Mouse (Mus musculus) stomach, embryonic 14.5 days (tissue): ENCODE measurements around the gene Popdc2. TPM values are rescaled to one million over a fixed set of nuclear protein-coding genes. Genes with fewer than 3 reads are reported as not detected.

Source experiments
- ATAC-seq: fragments of 200-750 bp; cut with Nextera tagmentation; 2 replicates; pipeline ENCODE4 v1.8.0; 2017; ENCODE audit warnings: low read depth, moderate TSS enrichment; ENCODE audit not compliant: insufficient number of reproducible peaks, insufficient read depth, low FRiP score
- H3K27ac ChIP-seq: fragments of 300-500 bp; sonication (generic); 2 replicates; pipeline ENCODE4 v1.5.1; 2014; ENCODE audit warnings: mild to moderate bottlenecking, low read length, moderate library complexity, mixed read lengths
- H3K27me3 ChIP-seq: fragments of 300-500 bp; sonication (generic); 2 replicates; pipeline ENCODE4 v1.6.1; 2014; ENCODE audit warnings: low read length, control low read depth, mixed read lengths; ENCODE audit not compliant: control insufficient read depth, insufficient read depth
- H3K36me3 ChIP-seq: fragments of 300-500 bp; sonication (generic); 2 replicates; pipeline ENCODE4 v1.6.1; 2014; ENCODE audit warnings: mild to moderate bottlenecking, control low read depth, low read length, moderate library complexity, mixed read lengths; ENCODE audit not compliant: control insufficient read depth, insufficient read depth
- H3K4me1 ChIP-seq: fragments of 300-500 bp; sonication (generic); 2 replicates; pipeline ENCODE4 v1.6.1; 2014; ENCODE audit warnings: low read length, control low read depth, mixed read lengths; ENCODE audit not compliant: control insufficient read depth, insufficient read depth
- H3K4me2 ChIP-seq: fragments of 300-500 bp; sonication (generic); replicated peaks from 2 replicates; pipeline ENCODE4 v1.6.1; 2014; ENCODE audit warnings: low read depth, low read length, control low read depth
- H3K4me3 ChIP-seq: fragments of 300-500 bp; sonication (generic); 2 replicates; pipeline ENCODE4 v1.5.1; 2014; ENCODE audit warnings: low read depth, low read length, control low read depth
- H3K9ac ChIP-seq: fragments of 300-500 bp; sonication (generic); replicated peaks from 2 replicates; pipeline ENCODE4 v1.6.1; 2014; ENCODE audit warnings: low read depth, mild to moderate bottlenecking, control low read depth, low read length, moderate library complexity, mixed read lengths
- H3K9me3 ChIP-seq: fragments of 300-500 bp; sonication (generic); 2 replicates; pipeline ENCODE4 v1.6.1; 2016; ENCODE audit warnings: low read depth, low read length, control low read depth; ENCODE audit not compliant: control insufficient read depth
- WGBS: fragments of 180-500 bp; shearing (Covaris S2); extraction: QIAGEN DNeasy Blood & Tissue Kit; methylation state at CpG from one replicate; pipeline ENCODE4 v1.1.7; 2014; 5-methylcytosine and 5-hydroxymethylcytosine counted together
- polyA plus RNA-seq: library from polyadenylated mRNA; unstranded; fragments of >200 nt; fragmentation: Nextera tagmentation; extraction: Ambion mirVana; gene quantifications from 2 replicates; pipeline ENCODE4 v1.2.1, GENCODE M21; 2014

Popdc2 gene
- polyA plus RNA-seq, 1 experiment from 2014 or later: 5.4 TPM

GRCm38 (mm10) chr16:38376841-38377249 is 14.8 kb downstream of the Popdc2 start:
- ATAC-seq: no peak
- Histone ChIP-seq H3K9me3 (no peaks in the 10 kb centered on the region), H3K9ac (no peak overlapping the region), H3K4me3 (peak overlapping the region; percentile 18), H3K4me1 (no peaks in the 10 kb centered on the region; the same call in 1 of the 2 replicates), H3K27ac (no peak overlapping the region; the same call in 1 of the 2 replicates), H3K27me3 (no peaks in the 10 kb centered on the region), H3K4me2 (peak overlapping the region; percentile 40), H3K36me3 (no peaks in the 10 kb centered on the region)
- 52% methylated on average over 8 of the region's 8 CpGs for WGBS

DNA sequence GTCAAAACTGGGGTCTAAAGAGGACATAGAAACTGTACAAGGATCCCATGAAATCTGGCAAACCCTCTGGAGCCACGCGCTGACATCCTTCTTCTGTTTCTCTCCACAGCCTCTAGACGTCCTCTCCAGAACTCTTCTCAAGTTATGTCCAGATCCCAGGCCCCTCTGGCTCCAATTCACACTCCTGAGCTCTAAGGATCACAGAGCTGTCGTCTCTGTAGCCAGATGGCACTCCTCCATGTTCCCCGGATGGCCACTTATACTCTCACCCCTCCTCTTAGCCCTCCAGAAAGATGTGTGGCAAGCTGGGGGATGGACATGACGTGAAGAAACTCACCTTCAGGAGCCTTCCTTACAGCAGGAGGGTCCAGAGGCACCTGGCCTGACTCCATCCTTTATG is 15.5 kb downstream of the Popdc2 start:
- Histone ChIP-seq H3K36me3 (no peaks in the 10 kb centered on the region), H3K27me3 (no peaks in the 10 kb centered on the region), H3K4me2 (no peak overlapping the region), H3K9me3 (no peaks in the 10 kb centered on the region), H3K27ac (no peak overlapping the region), H3K9ac (no peak overlapping the region), H3K4me3 (no peak overlapping the region), H3K4me1 (no peaks in the 10 kb centered on the region; the same call in 1 of the 2 replicates)
- WGBS: 78% methylated on average over 6 of the region's 6 CpGs
- no peak for ATAC-seq

GRCm38 (mm10) chr16:38378591-38378990 is 16.6 kb downstream of the Popdc2 start:
- no peaks in the 10 kb centered on the region; the same call in 1 of the 2 replicates for H3K4me1 ChIP-seq
- no peak overlapping the region for H3K27ac ChIP-seq
- H3K9ac ChIP-seq: no peak overlapping the region
- 82% methylated on average over 6 of the region's 6 CpGs for WGBS
- H3K9me3 ChIP-seq: no peaks in the 10 kb centered on the region
- H3K27me3 ChIP-seq: no peaks in the 10 kb centered on the region
- H3K4me2 ChIP-seq: no peak overlapping the region
- no peak overlapping the region for H3K4me3 ChIP-seq
- ATAC-seq: 0 out of 2 replicates have a peak, but pooled peaks have one; percentile 26
- no peaks in the 10 kb centered on the region for H3K36me3 ChIP-seq

DNA sequence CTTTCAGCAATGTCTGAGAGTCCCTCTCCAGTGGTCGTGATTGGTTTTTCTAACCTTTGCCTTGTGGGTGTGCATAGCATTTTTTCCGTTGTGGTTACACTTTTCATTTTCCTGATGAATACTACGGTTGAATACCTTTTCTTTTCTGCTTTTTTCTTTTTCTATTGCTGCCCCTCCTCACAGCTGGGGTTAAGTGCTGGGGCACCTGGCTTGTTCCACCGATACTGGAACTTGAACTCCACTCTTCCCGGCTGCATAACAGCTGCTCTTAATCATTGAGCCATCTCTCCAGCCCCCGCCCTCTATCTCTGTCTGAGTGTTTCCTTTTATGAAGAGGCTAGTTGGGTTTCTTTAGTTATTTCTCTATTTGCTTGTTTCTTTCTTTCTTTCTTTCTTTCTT is 17.1 kb downstream of the Popdc2 start:
- Histone ChIP-seq H3K27me3 (no peaks in the 10 kb centered on the region), H3K4me3 (no peak overlapping the region), H3K4me2 (no peak overlapping the region), H3K36me3 (no peaks in the 10 kb centered on the region), H3K27ac (no peak overlapping the region), H3K9ac (no peak overlapping the region), H3K9me3 (no peaks in the 10 kb centered on the region), H3K4me1 (no peaks in the 10 kb centered on the region; the same call in 1 of the 2 replicates)
- no peak for ATAC-seq
- 28% methylated on average over 6 of the region's 6 CpGs for WGBS

- no peaks in the 10 kb centered on the region for H3K27me3 ChIP-seq
- no peaks in the 10 kb centered on the region for H3K36me3 ChIP-seq
- no peak overlapping the region for H3K4me3 ChIP-seq
- H3K9me3 ChIP-seq: no peaks in the 10 kb centered on the region
- no peak overlapping the region for H3K9ac ChIP-seq
- no peaks in the 10 kb centered on the region; the same call in 1 of the 2 replicates for H3K4me1 ChIP-seq
- WGBS: 39% methylated on average over 3 of the region's 3 CpGs
- H3K27ac ChIP-seq: no peak overlapping the region
- ATAC-seq: no peak
- no peak overlapping the region for H3K4me2 ChIP-seq
These were observed 17.5 kb downstream of the Popdc2 start for GRCm38 (mm10) chr16:38379493-38379892.

DNA sequence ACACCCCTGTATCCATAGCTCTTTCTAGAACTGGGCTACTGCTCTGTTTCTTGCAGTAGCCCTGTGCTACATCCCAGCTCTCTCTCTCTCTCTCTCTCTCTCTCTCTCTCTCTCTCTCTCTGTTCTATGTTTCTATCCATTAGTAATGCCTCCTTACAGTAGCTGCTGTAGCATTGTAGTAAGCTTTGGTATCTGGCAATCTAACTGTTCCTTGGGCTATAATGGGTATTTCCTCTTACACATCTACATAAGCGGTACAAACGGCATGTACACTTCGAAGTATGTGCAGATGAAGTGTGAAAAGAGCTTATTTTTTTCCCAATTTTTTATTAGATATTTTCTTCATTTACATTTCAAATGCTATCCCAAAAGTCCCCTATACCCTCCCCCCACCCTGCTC is 17.9 kb downstream of the Popdc2 start:
- no peak overlapping the region for H3K27ac ChIP-seq
- no peak for ATAC-seq
- no peak overlapping the region for H3K4me2 ChIP-seq
- H3K4me3 ChIP-seq: no peak overlapping the region
- no peaks in the 10 kb centered on the region; the same call in 1 of the 2 replicates for H3K4me1 ChIP-seq
- no peaks in the 10 kb centered on the region for H3K9me3 ChIP-seq
- H3K27me3 ChIP-seq: no peaks in the 10 kb centered on the region
- H3K9ac ChIP-seq: no peak overlapping the region
- WGBS: 89% methylated on average over 3 of the region's 3 CpGs
- H3K36me3 ChIP-seq: no peaks in the 10 kb centered on the region

GRCm38 (mm10) chr16:38383683-38384082 is 21.7 kb downstream of the Popdc2 start:
- H3K4me1 ChIP-seq: no peaks in the 10 kb centered on the region
- no peak overlapping the region for H3K4me3 ChIP-seq
- no peak overlapping the region for H3K4me2 ChIP-seq
- H3K9me3 ChIP-seq: no peaks in the 10 kb centered on the region
- 77% methylated on average over 2 of the region's 2 CpGs for WGBS
- no peak for ATAC-seq
- no peaks in the 10 kb centered on the region for H3K27me3 ChIP-seq
- no peak overlapping the region for H3K27ac ChIP-seq
- no peak overlapping the region for H3K9ac ChIP-seq
- H3K36me3 ChIP-seq: no peaks in the 10 kb centered on the region

GRCm38 (mm10) chr16:38385184-38385634 is 23.2 kb downstream of the Popdc2 start:
- no peak for ATAC-seq
- Histone ChIP-seq H3K36me3 (no peaks in the 10 kb centered on the region), H3K4me3 (no peak overlapping the region), H3K27me3 (no peaks in the 10 kb centered on the region), H3K4me2 (no peak overlapping the region), H3K9me3 (no peaks in the 10 kb centered on the region), H3K27ac (no peak overlapping the region), H3K9ac (no peak overlapping the region), H3K4me1 (no peaks in the 10 kb centered on the region)
- 88% methylated on average over 6 of the region's 6 CpGs for WGBS

- Histone ChIP-seq H3K27ac (no peak overlapping the region), H3K4me3 (no peak overlapping the region), H3K27me3 (no peaks in the 10 kb centered on the region), H3K9me3 (no peaks in the 10 kb centered on the region), H3K36me3 (no peaks in the 10 kb centered on the region), H3K4me1 (no peaks in the 10 kb centered on the region), H3K4me2 (no peak overlapping the region), H3K9ac (no peak overlapping the region)
- no peak for ATAC-seq
- 94% methylated on average over 4 of the region's 4 CpGs for WGBS
These were observed 23.7 kb downstream of the Popdc2 start for GRCm38 (mm10) chr16:38385700-38386099.
